Mouse (Mus musculus): Measurements from ENCODE around the gene Akap2. TPM values are rescaled to one million over a fixed set of nuclear protein-coding genes. Genes with fewer than 3 reads are reported as not detected.

Gene Akap2
- polyA plus RNA-seq, 1 experiment from 2014 or later: 10.5 TPM

GRCm38 (mm10) chr4:57681511-57681910, 35.9 kb upstream of the Akap2 start:
- no peaks in the 10 kb centered on the region for H3K9me3 ChIP-seq (replicated peaks; ENCODE audit: control insufficient read depth, low read length, poor library complexity, severe bottlenecking)
- no peak for ATAC-seq
- H3K27ac ChIP-seq (ENCODE audit: low read length): no peak overlapping the region
- H3K9ac ChIP-seq (ENCODE audit: low read depth, low read length): no peak overlapping the region
- H3K36me3 ChIP-seq (ENCODE audit: control insufficient read depth, insufficient read depth, low read length): no peaks in the 10 kb centered on the region
- WGBS: 51% methylated on average over 12 of the region's 12 CpGs
- no peak overlapping the region for H3K4me2 ChIP-seq (ENCODE audit: low read length)
- H3K4me3 ChIP-seq (ENCODE audit: low read depth, low read length): no peak overlapping the region
- no peaks in the 10 kb centered on the region for H3K4me1 ChIP-seq (ENCODE audit: control insufficient read depth, insufficient read depth, low read length)
- H3K27me3 ChIP-seq (ENCODE audit: control insufficient read depth, insufficient read depth, low read depth, low read length): no peaks in the 10 kb centered on the region

GRCm38 (mm10) chr4:57682341-57682740, 35.1 kb upstream of the Akap2 start:
- WGBS: 91% methylated on average over 2 of the region's 2 CpGs

GRCm38 (mm10) chr4:57682944-57683343, 34.5 kb upstream of the Akap2 start:
- Histone ChIP-seq H3K36me3 (ENCODE audit: control insufficient read depth, insufficient read depth, low read length) (no peaks in the 10 kb centered on the region), H3K9ac (ENCODE audit: low read depth, low read length) (no peak overlapping the region), H3K4me1 (ENCODE audit: control insufficient read depth, insufficient read depth, low read length) (no peaks in the 10 kb centered on the region), H3K27ac (ENCODE audit: low read length) (no peak overlapping the region), H3K9me3 (replicated peaks; ENCODE audit: control insufficient read depth, low read length, poor library complexity, severe bottlenecking) (no peaks in the 10 kb centered on the region), H3K27me3 (ENCODE audit: control insufficient read depth, insufficient read depth, low read depth, low read length) (no peaks in the 10 kb centered on the region), H3K4me3 (ENCODE audit: low read depth, low read length) (no peak overlapping the region), H3K4me2 (ENCODE audit: low read length) (no peak overlapping the region)
- no peak for ATAC-seq
- WGBS: 90% methylated on average over 11 of the region's 11 CpGs

More at GRCm38 (mm10) chr4:57682341-57682740, 35.1 kb upstream of the Akap2 start:
- no peak overlapping the region for H3K27ac ChIP-seq (ENCODE audit: low read length)
- H3K4me2 ChIP-seq (ENCODE audit: low read length): no peak overlapping the region
- H3K4me1 ChIP-seq (ENCODE audit: control insufficient read depth, insufficient read depth, low read length): no peaks in the 10 kb centered on the region
- no peaks in the 10 kb centered on the region for H3K36me3 ChIP-seq (ENCODE audit: control insufficient read depth, insufficient read depth, low read length)
- H3K27me3 ChIP-seq (ENCODE audit: control insufficient read depth, insufficient read depth, low read depth, low read length): no peaks in the 10 kb centered on the region
- no peak overlapping the region for H3K4me3 ChIP-seq (ENCODE audit: low read depth, low read length)
- no peaks in the 10 kb centered on the region for H3K9me3 ChIP-seq (replicated peaks; ENCODE audit: control insufficient read depth, low read length, poor library complexity, severe bottlenecking)
- no peak for ATAC-seq
- no peak overlapping the region for H3K9ac ChIP-seq (ENCODE audit: low read depth, low read length)

GRCm38 (mm10) chr4:57684676-57685215, 32.7 kb upstream of the Akap2 start:
- Histone ChIP-seq H3K9ac (ENCODE audit: low read depth, low read length) (no peak overlapping the region), H3K27me3 (ENCODE audit: control insufficient read depth, insufficient read depth, low read depth, low read length) (no peaks in the 10 kb centered on the region), H3K4me3 (ENCODE audit: low read depth, low read length) (no peak overlapping the region), H3K27ac (ENCODE audit: low read length) (no peak overlapping the region), H3K36me3 (ENCODE audit: control insufficient read depth, insufficient read depth, low read length) (peaks cover 3% of the 10 kb centered on the region; the same call in 1 of the 2 replicates), H3K9me3 (replicated peaks; ENCODE audit: control insufficient read depth, low read length, poor library complexity, severe bottlenecking) (no peaks in the 10 kb centered on the region), H3K4me2 (ENCODE audit: low read length) (no peak overlapping the region), H3K4me1 (ENCODE audit: control insufficient read depth, insufficient read depth, low read length) (peaks cover 2% of the 10 kb centered on the region; the same call in 1 of the 2 replicates)
- 82% methylated on average over 12 of the region's 12 CpGs for WGBS
- ATAC-seq: no peak

- H3K4me3 ChIP-seq (ENCODE audit: low read depth, low read length): no peak overlapping the region
- 79% methylated on average over 3 of the region's 3 CpGs for WGBS
- no peak for ATAC-seq
- no peak overlapping the region for H3K27ac ChIP-seq (ENCODE audit: low read length)
- H3K9ac ChIP-seq (ENCODE audit: low read depth, low read length): no peak overlapping the region
- H3K27me3 ChIP-seq (ENCODE audit: control insufficient read depth, insufficient read depth, low read depth, low read length): no peaks in the 10 kb centered on the region
- H3K36me3 ChIP-seq (ENCODE audit: control insufficient read depth, insufficient read depth, low read length): peaks cover 10% of the 10 kb centered on the region
- no peaks in the 10 kb centered on the region for H3K9me3 ChIP-seq (replicated peaks; ENCODE audit: control insufficient read depth, low read length, poor library complexity, severe bottlenecking)
- H3K4me2 ChIP-seq (ENCODE audit: low read length): no peak overlapping the region
- H3K4me1 ChIP-seq (ENCODE audit: control insufficient read depth, insufficient read depth, low read length): peaks cover 2% of the 10 kb centered on the region; the same call in 1 of the 2 replicates
Observed at GRCm38 (mm10) chr4:57686736-57687135, 30.7 kb upstream of the Akap2 start.

- no peaks in the 10 kb centered on the region for H3K27me3 ChIP-seq (ENCODE audit: control insufficient read depth, insufficient read depth, low read depth, low read length)
- H3K4me3 ChIP-seq (ENCODE audit: low read depth, low read length): no peak overlapping the region
- H3K4me2 ChIP-seq (ENCODE audit: low read length): no peak overlapping the region
- no peaks in the 10 kb centered on the region for H3K9me3 ChIP-seq (replicated peaks; ENCODE audit: control insufficient read depth, low read length, poor library complexity, severe bottlenecking)
- peaks cover 2% of the 10 kb centered on the region; the same call in 1 of the 2 replicates for H3K4me1 ChIP-seq (ENCODE audit: control insufficient read depth, insufficient read depth, low read length)
- 85% methylated on average over 3 of the region's 3 CpGs for WGBS
- no peak for ATAC-seq
- H3K36me3 ChIP-seq (ENCODE audit: control insufficient read depth, insufficient read depth, low read length): peaks cover 10% of the 10 kb centered on the region
- no peak overlapping the region for H3K9ac ChIP-seq (ENCODE audit: low read depth, low read length)
- H3K27ac ChIP-seq (ENCODE audit: low read length): no peak overlapping the region
Observed at GRCm38 (mm10) chr4:57687583-57687982, 29.9 kb upstream of the Akap2 start.

- no peak overlapping the region for H3K9ac ChIP-seq (ENCODE audit: low read depth, low read length)
- no peak overlapping the region for H3K4me3 ChIP-seq (ENCODE audit: low read depth, low read length)
- 85% methylated on average over 9 of the region's 9 CpGs for WGBS
- H3K4me2 ChIP-seq (ENCODE audit: low read length): no peak overlapping the region
- H3K4me1 ChIP-seq (ENCODE audit: control insufficient read depth, insufficient read depth, low read length): peaks cover 2% of the 10 kb centered on the region; the same call in 1 of the 2 replicates
- ATAC-seq: no peak
- H3K9me3 ChIP-seq (replicated peaks; ENCODE audit: control insufficient read depth, low read length, poor library complexity, severe bottlenecking): no peaks in the 10 kb centered on the region
- no peak overlapping the region for H3K27ac ChIP-seq (ENCODE audit: low read length)
- H3K27me3 ChIP-seq (ENCODE audit: control insufficient read depth, insufficient read depth, low read depth, low read length): no peaks in the 10 kb centered on the region
- H3K36me3 ChIP-seq (ENCODE audit: control insufficient read depth, insufficient read depth, low read length): peaks cover 10% of the 10 kb centered on the region
Observed at GRCm38 (mm10) chr4:57688131-57688530, 29.3 kb upstream of the Akap2 start.

- no peaks in the 10 kb centered on the region for H3K9me3 ChIP-seq (replicated peaks; ENCODE audit: control insufficient read depth, low read length, poor library complexity, severe bottlenecking)
- 78% methylated on average over 6 of the region's 6 CpGs for WGBS
- H3K27ac ChIP-seq (ENCODE audit: low read length): no peak overlapping the region
- no peak for ATAC-seq
- H3K36me3 ChIP-seq (ENCODE audit: control insufficient read depth, insufficient read depth, low read length): peaks cover 10% of the 10 kb centered on the region
- no peak overlapping the region for H3K9ac ChIP-seq (ENCODE audit: low read depth, low read length)
- no peaks in the 10 kb centered on the region for H3K27me3 ChIP-seq (ENCODE audit: control insufficient read depth, insufficient read depth, low read depth, low read length)
- peaks cover 2% of the 10 kb centered on the region; the same call in 1 of the 2 replicates for H3K4me1 ChIP-seq (ENCODE audit: control insufficient read depth, insufficient read depth, low read length)
- no peak overlapping the region for H3K4me3 ChIP-seq (ENCODE audit: low read depth, low read length)
- H3K4me2 ChIP-seq (ENCODE audit: low read length): no peak overlapping the region
Observed at GRCm38 (mm10) chr4:57690001-57690400, 27.5 kb upstream of the Akap2 start.

GRCm38 (mm10) chr4:57690805-57691204, 26.7 kb upstream of the Akap2 start:
- Histone ChIP-seq H3K9ac (ENCODE audit: low read depth, low read length) (no peak overlapping the region), H3K27ac (ENCODE audit: low read length) (no peak overlapping the region), H3K4me1 (ENCODE audit: control insufficient read depth, insufficient read depth, low read length) (peaks cover 2% of the 10 kb centered on the region; the same call in 1 of the 2 replicates), H3K9me3 (replicated peaks; ENCODE audit: control insufficient read depth, low read length, poor library complexity, severe bottlenecking) (no peaks in the 10 kb centered on the region), H3K4me3 (ENCODE audit: low read depth, low read length) (no peak overlapping the region), H3K4me2 (ENCODE audit: low read length) (no peak overlapping the region), H3K36me3 (ENCODE audit: control insufficient read depth, insufficient read depth, low read length) (peaks cover 10% of the 10 kb centered on the region), H3K27me3 (ENCODE audit: control insufficient read depth, insufficient read depth, low read depth, low read length) (no peaks in the 10 kb centered on the region)
- no peak for ATAC-seq
- WGBS: 47% methylated on average over 1 of the region's 1 CpGs
